Mouse (Mus musculus): Measurements from ENCODE around the gene Ctnna2.

The Ctnna2 gene

GRCm38 (mm10) chr6:77109095-77109945 is 870.2 kb downstream of the Ctnna2 start:
- DNase-seq, result no peak

GRCm38 (mm10) chr6:77101047-77101446 is 878.5 kb downstream of the Ctnna2 start:
- no peak for DNase-seq

GRCm38 (mm10) chr6:77098540-77098939 is 881.0 kb downstream of the Ctnna2 start:
- DNase-seq, result no peak

GRCm38 (mm10) chr6:77075396-77076376 is 903.8 kb downstream of the Ctnna2 start:
- DNase-seq, result peak; percentile 66

GRCm38 (mm10) chr6:77069595-77069994 is 909.9 kb downstream of the Ctnna2 start:
- no peak for DNase-seq

- DNase-seq, result no peak
These were observed 928.8 kb downstream of the Ctnna2 start for GRCm38 (mm10) chr6:77050690-77051089.

- no peak for DNase-seq
These were observed 929.3 kb downstream of the Ctnna2 start for GRCm38 (mm10) chr6:77050193-77050592.

GRCm38 (mm10) chr6:77047568-77047967 is 931.9 kb downstream of the Ctnna2 start:
- DNase-seq, result no peak

- DNase-seq, result no peak
These were observed 954.4 kb downstream of the Ctnna2 start for GRCm38 (mm10) chr6:77025066-77025465.

- no peak for DNase-seq
These were observed 966.3 kb downstream of the Ctnna2 start for GRCm38 (mm10) chr6:77013194-77013593.

GRCm38 (mm10) chr6:77011001-77011400 is 968.5 kb downstream of the Ctnna2 start:
- DNase-seq, result no peak

- DNase-seq, result no peak
These were observed 987.4 kb downstream of the Ctnna2 start for GRCm38 (mm10) chr6:76992128-76992527.

GRCm38 (mm10) chr6:76984773-76985172 is 994.7 kb downstream of the Ctnna2 start:
- DNase-seq, result no peak

- DNase-seq, result no peak
These were observed 997.8 kb downstream of the Ctnna2 start for GRCm38 (mm10) chr6:76981651-76982050.

- DNase-seq, result peak; percentile 5
These were observed 1000.1 kb downstream of the Ctnna2 start for GRCm38 (mm10) chr6:76979247-76979850.

GRCm38 (mm10) chr6:76977817-76978216 is 1001.7 kb downstream of the Ctnna2 start:
- no peak for DNase-seq

- DNase-seq, result no peak
These were observed 1005.2 kb downstream of the Ctnna2 start for GRCm38 (mm10) chr6:76974297-76974696.

- no peak for DNase-seq
These were observed 1014.5 kb downstream of the Ctnna2 start for GRCm38 (mm10) chr6:76964998-76965432.

GRCm38 (mm10) chr6:76908086-76908485 is 1071.4 kb downstream of the Ctnna2 start:
- DNase-seq, result no peak

- DNase-seq, result no peak
These were observed 1082.3 kb downstream of the Ctnna2 start for GRCm38 (mm10) chr6:76897156-76897555.
